25 mouse cellular contexts compared by ENCODE assay signal in the genomic region with DNA sequence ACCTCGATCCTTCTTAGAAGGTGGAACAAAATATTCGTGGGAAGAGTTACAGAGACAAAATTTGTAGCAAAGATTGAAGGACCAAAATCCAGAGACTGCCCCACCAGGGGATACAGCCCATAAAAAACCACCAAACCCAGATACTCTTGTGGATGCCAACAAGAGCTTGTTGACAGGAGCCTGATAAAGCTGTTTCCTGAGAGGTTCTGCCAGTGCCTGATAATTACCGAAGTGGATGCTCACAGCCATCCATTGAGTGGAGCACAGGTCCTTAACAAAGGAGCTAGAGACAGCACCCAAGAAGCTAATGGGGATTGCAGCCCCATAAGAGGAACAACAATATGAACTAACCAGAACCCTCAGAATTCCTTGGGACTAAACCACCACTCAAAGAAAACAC.
"Had no signal": no experiment of that assay in that cellular context is flagged by ENCODE, and none has a peak within 500 bp of the region (broad histone marks: within the 10 kb centered on the region; RNA-seq: fewer than 3 reads in every experiment).

No protein-coding gene starts in this region.

- H3K36me3 ChIP-seq: embryonic facial prominence, embryonic 10.5 days; embryonic facial prominence, embryonic 12.5 days; embryonic facial prominence, embryonic 13.5 days; embryonic facial prominence, embryonic 15.5 days; forebrain, embryonic 10.5 days; forebrain, embryonic 12.5 days; forebrain, embryonic 15.5 days; heart, embryonic 10.5 days had no signal

- H3K4me3 ChIP-seq: embryonic facial prominence, embryonic 10.5 days; embryonic facial prominence, embryonic 12.5 days; embryonic facial prominence, embryonic 13.5 days; embryonic facial prominence, embryonic 15.5 days; erythroblast, embryonic 14.5 days; forebrain, embryonic 10.5 days; forebrain, embryonic 12.5 days; forebrain, embryonic 13.5 days; forebrain, embryonic 15.5 days; gastrocnemius, adult 2 months; heart, adult 2 months; heart, embryonic 10.5 days had no signal

- H3K9me3 ChIP-seq: embryonic facial prominence, embryonic 10.5 days; embryonic facial prominence, embryonic 12.5 days; embryonic facial prominence, embryonic 13.5 days; embryonic facial prominence, embryonic 15.5 days; forebrain, embryonic 10.5 days; forebrain, embryonic 12.5 days; forebrain, embryonic 13.5 days; forebrain, embryonic 15.5 days; heart, embryonic 10.5 days had no signal

- H3K9ac ChIP-seq: embryonic facial prominence, embryonic 12.5 days; embryonic facial prominence, embryonic 13.5 days; embryonic facial prominence, embryonic 15.5 days; forebrain, embryonic 12.5 days; forebrain, embryonic 13.5 days; forebrain, embryonic 15.5 days; forebrain, postnatal 0 days had no signal

- H3K4me1 ChIP-seq: embryonic facial prominence, embryonic 10.5 days; embryonic facial prominence, embryonic 12.5 days; embryonic facial prominence, embryonic 13.5 days; embryonic facial prominence, embryonic 15.5 days; forebrain, embryonic 10.5 days; forebrain, embryonic 12.5 days; forebrain, embryonic 13.5 days; forebrain, embryonic 15.5 days; heart, embryonic 10.5 days had no signal

- H3K27ac ChIP-seq: embryonic facial prominence, embryonic 10.5 days; embryonic facial prominence, embryonic 12.5 days; embryonic facial prominence, embryonic 13.5 days; embryonic facial prominence, embryonic 15.5 days; forebrain, embryonic 10.5 days; forebrain, embryonic 12.5 days; forebrain, embryonic 13.5 days; forebrain, embryonic 15.5 days; gastrocnemius, adult 2 months; heart, adult 2 months; heart, embryonic 10.5 days had no signal

- H3K27me3 ChIP-seq: embryonic facial prominence, embryonic 12.5 days; embryonic facial prominence, embryonic 13.5 days; embryonic facial prominence, embryonic 15.5 days; forebrain, embryonic 12.5 days; forebrain, embryonic 13.5 days; forebrain, embryonic 15.5 days had no signal

- DNase-seq: cerebellum, adult 9-11 months; cerebellum, postnatal 10 days; cerebellum, postnatal 14 days; cerebellum, postnatal 25 days; cerebellum, postnatal 36 days; embryo, embryonic 11 days; forebrain, postnatal 0 days; gastrocnemius, adult 2 months; gastrocnemius, postnatal 10 days; gastrocnemius, postnatal 14 days; gastrocnemius, postnatal 25 days; gastrocnemius, postnatal 36 days; heart, adult 11 months; heart, adult 18-20 months; heart, adult 2 months had no signal
